Mouse (Mus musculus) neural tube, embryonic 11.5 days (tissue): ENCODE results near the gene Gm17416. TPM values are rescaled to one million over a fixed set of nuclear protein-coding genes. Genes with fewer than 3 reads are reported as not detected.

Source experiments
- ATAC-seq: fragments of 200-750 bp; cut with Nextera tagmentation; 2 replicates; pipeline ENCODE4 v1.8.0; 2017; ENCODE audit warnings: moderate number of reproducible peaks, mild to moderate bottlenecking, moderate TSS enrichment, moderate library complexity; ENCODE audit not compliant: insufficient read depth, low FRiP score, low TSS enrichment
- DNase-seq: peaks from one replicate; pipeline ENCODE4 v3.0.0-alpha.2; 2015; ENCODE audit warnings: low spot score
- H3K27ac ChIP-seq: fragments of 300-500 bp; sonication (generic); 2 replicates; pipeline ENCODE4 v1.5.1; 2014; ENCODE audit warnings: low read depth, mild to moderate bottlenecking, low read length
- H3K27me3 ChIP-seq: fragments of 300-500 bp; sonication (generic); 2 replicates; pipeline ENCODE4 v1.6.1; 2014; ENCODE audit warnings: mild to moderate bottlenecking, low read length, mixed read lengths; ENCODE audit not compliant: control insufficient read depth, insufficient read depth
- H3K36me3 ChIP-seq: fragments of 300-500 bp; sonication (generic); 2 replicates; pipeline ENCODE4 v1.6.1; 2014; ENCODE audit warnings: mild to moderate bottlenecking, low read length, moderate library complexity, mixed read lengths; ENCODE audit not compliant: control insufficient read depth, insufficient read depth
- H3K4me1 ChIP-seq: fragments of 300-500 bp; sonication (generic); 2 replicates; pipeline ENCODE4 v1.6.1; 2014; ENCODE audit warnings: low read length, mixed read lengths; ENCODE audit not compliant: control insufficient read depth, insufficient read depth
- H3K4me2 ChIP-seq: fragments of 300-500 bp; sonication (generic); 2 replicates; pipeline ENCODE4 v1.6.1; 2014; ENCODE audit warnings: low read depth, mild to moderate bottlenecking, moderate library complexity
- H3K4me3 ChIP-seq: fragments of 300-500 bp; sonication (generic); 2 replicates; pipeline ENCODE4 v1.5.1; 2014; ENCODE audit warnings: low read depth, low read length
- H3K9ac ChIP-seq: fragments of 300-500 bp; sonication (generic); 2 replicates; pipeline ENCODE4 v1.6.1; 2014; ENCODE audit warnings: mild to moderate bottlenecking, low read length
- H3K9me3 ChIP-seq: fragments of 300-500 bp; sonication (generic); 2 replicates; pipeline ENCODE4 v1.6.1; 2016; ENCODE audit warnings: low read length; ENCODE audit not compliant: control insufficient read depth
- WGBS: fragments of 180-500 bp; shearing (Covaris S2); extraction: QIAGEN DNeasy Blood & Tissue Kit; methylation state at CpG from one replicate; pipeline ENCODE4 v1.1.7; 2014; 5-methylcytosine and 5-hydroxymethylcytosine counted together
- polyA plus RNA-seq: library from polyadenylated mRNA; unstranded; fragments of >200 nt; fragmentation: Nextera tagmentation; extraction: Ambion mirVana; gene quantifications from 2 replicates; pipeline ENCODE4 v1.2.1, GENCODE M21; 2014

Gm17416 gene
- polyA plus RNA-seq, 1 experiment from 2014 or later = not detected

DNA sequence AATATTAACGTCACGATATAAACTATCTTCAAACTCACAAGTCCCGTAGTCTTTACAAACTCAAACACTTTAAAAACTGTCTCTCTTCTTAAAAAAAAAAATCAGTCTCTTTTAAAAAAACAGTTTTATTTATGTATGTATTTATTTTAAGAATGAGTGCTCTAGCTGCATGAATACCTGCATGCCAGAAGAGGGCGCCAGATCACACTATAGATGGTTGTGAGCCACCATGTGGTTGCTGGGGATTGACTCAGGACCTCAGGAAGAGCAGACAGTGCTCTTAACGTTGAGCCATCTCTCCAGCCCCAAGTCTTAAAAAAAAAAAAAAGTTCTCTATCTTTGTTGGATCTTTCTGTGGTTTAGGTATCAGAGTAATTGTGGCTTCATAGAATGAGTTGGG is 48.2 kb downstream of the Gm17416 start:
- Histone ChIP-seq H3K9ac (no peak overlapping the region), H3K27me3 (no peaks in the 10 kb centered on the region), H3K36me3 (no peaks in the 10 kb centered on the region), H3K4me3 (no peak overlapping the region), H3K4me2 (no peak overlapping the region), H3K4me1 (no peaks in the 10 kb centered on the region), H3K27ac (no peak overlapping the region), H3K9me3 (no peaks in the 10 kb centered on the region)
- ATAC-seq (no peak), DNase-seq (no peak)
- 55% methylated on average over 5 of the region's 5 CpGs for WGBS

Other genes starting within 250 kb of the Gm17416 start
- gene Rbck1, start 236.7 kb upstream of the Gm17416 start, polyA plus RNA-seq = 69.2 and 77.8 TPM in 2 replicates
- 1.1 and 1.4 TPM in 2 replicates for gene Trib3, start 225.3 kb upstream of the Gm17416 start, polyA plus RNA-seq
- 7.6 TPM in 2 replicates for gene Nrsn2, start 192.7 kb upstream of the Gm17416 start, polyA plus RNA-seq
- 19.1 and 21.4 TPM in 2 replicates for gene Sox12, start 171.3 kb upstream of the Gm17416 start, polyA plus RNA-seq
- 52.7 and 55.2 TPM in 2 replicates for gene Zcchc3, start 154.3 kb upstream of the Gm17416 start, polyA plus RNA-seq
- 0.22 and 0.52 TPM in 2 replicates for gene 6820408C15Rik, start 153.8 kb upstream of the Gm17416 start, polyA plus RNA-seq
- not detected in 2 replicates for gene Defb23, start 104.7 kb upstream of the Gm17416 start, polyA plus RNA-seq
- gene Defb20, start 92.3 kb upstream of the Gm17416 start, polyA plus RNA-seq = not detected in 2 replicates
- gene Defb22, start 79.2 kb upstream of the Gm17416 start, polyA plus RNA-seq = not detected in 2 replicates
- not detected in 2 replicates for gene Defb26, start 57.6 kb upstream of the Gm17416 start, polyA plus RNA-seq
- not detected in 2 replicates for gene Defb28, start 51.1 kb upstream of the Gm17416 start, polyA plus RNA-seq
- gene Defb29, start 29.2 kb upstream of the Gm17416 start, polyA plus RNA-seq = not detected in 2 replicates
- gene Defb21, start 3.4 kb downstream of the Gm17416 start, polyA plus RNA-seq = not detected in 2 replicates
- gene Defb19, start 11.0 kb downstream of the Gm17416 start, polyA plus RNA-seq = not detected in 2 replicates
- gene Defb45, start 30.1 kb downstream of the Gm17416 start, polyA plus RNA-seq = not detected in 2 replicates
- gene Defb36, start 35.0 kb downstream of the Gm17416 start, polyA plus RNA-seq = not detected in 2 replicates
- not detected in 2 replicates for gene Defb25, start 53.7 kb downstream of the Gm17416 start, polyA plus RNA-seq
- gene Rem1, start 57.6 kb downstream of the Gm17416 start, polyA plus RNA-seq = 0.58 TPM in 2 replicates
- 123 TPM in 2 replicates for gene H13, start 100.1 kb downstream of the Gm17416 start, polyA plus RNA-seq
- 39.1 and 40.6 TPM in 2 replicates for gene Mcts2, start 117.7 kb downstream of the Gm17416 start, polyA plus RNA-seq
- 116 and 129 TPM in 2 replicates for gene Id1, start 166.9 kb downstream of the Gm17416 start, polyA plus RNA-seq
- 3.5 and 4.6 TPM in 2 replicates for gene Cox4i2, start 184.8 kb downstream of the Gm17416 start, polyA plus RNA-seq